Mouse (Mus musculus): ENCODE measurements around the gene Kitl.

Gene Kitl

GRCm38 (mm10) chr10:100030385-100030784 lies 15.0 kb downstream of the Kitl start:
- no peak for DNase-seq

- no peak for DNase-seq
Measured at GRCm38 (mm10) chr10:100030980-100031516, 15.6 kb downstream of the Kitl start.

- DNase-seq = no peak
Measured at GRCm38 (mm10) chr10:100031631-100032030, 16.2 kb downstream of the Kitl start.

- no peak for DNase-seq
Measured at GRCm38 (mm10) chr10:100032566-100032965, 17.1 kb downstream of the Kitl start.

GRCm38 (mm10) chr10:100036021-100036420 lies 20.6 kb downstream of the Kitl start:
- no peak for DNase-seq

GRCm38 (mm10) chr10:100038342-100038898 lies 23.0 kb downstream of the Kitl start:
- no peak for DNase-seq

GRCm38 (mm10) chr10:100038994-100039393 lies 23.6 kb downstream of the Kitl start:
- no peak for DNase-seq

GRCm38 (mm10) chr10:100043748-100044147 lies 28.3 kb downstream of the Kitl start:
- DNase-seq = no peak

- no peak for DNase-seq
Measured at GRCm38 (mm10) chr10:100044153-100044552, 28.7 kb downstream of the Kitl start.

GRCm38 (mm10) chr10:100051146-100051783 lies 35.8 kb downstream of the Kitl start:
- DNase-seq = no peak

- DNase-seq = no peak
Measured at GRCm38 (mm10) chr10:100052404-100052803, 37.0 kb downstream of the Kitl start.

GRCm38 (mm10) chr10:100052911-100053310 lies 37.5 kb downstream of the Kitl start:
- no peak for DNase-seq

- peak in 1 of 2 experiments; percentile 12 for DNase-seq
Measured at GRCm38 (mm10) chr10:100054006-100054405, 38.6 kb downstream of the Kitl start.

GRCm38 (mm10) chr10:100055082-100055481 lies 39.7 kb downstream of the Kitl start:
- no peak for DNase-seq

- DNase-seq = no peak
Measured at GRCm38 (mm10) chr10:100057106-100057623, 41.7 kb downstream of the Kitl start.

GRCm38 (mm10) chr10:100059356-100059755 lies 43.9 kb downstream of the Kitl start:
- DNase-seq = peak; percentile 44 to 55

- no peak for DNase-seq
Measured at GRCm38 (mm10) chr10:100065529-100066301, 50.3 kb downstream of the Kitl start.

- no peak for DNase-seq
Measured at GRCm38 (mm10) chr10:100066374-100066773, 50.9 kb downstream of the Kitl start.

GRCm38 (mm10) chr10:100072641-100073040 lies 57.2 kb downstream of the Kitl start:
- no peak for DNase-seq

GRCm38 (mm10) chr10:100073092-100073491 lies 57.7 kb downstream of the Kitl start:
- DNase-seq = no peak

GRCm38 (mm10) chr10:100101115-100101514 lies 85.7 kb downstream of the Kitl start:
- DNase-seq = no peak

GRCm38 (mm10) chr10:100111209-100111608 lies 95.8 kb downstream of the Kitl start:
- DNase-seq = no peak

GRCm38 (mm10) chr10:100115570-100115969 lies 100.1 kb downstream of the Kitl start:
- no peak for DNase-seq

- DNase-seq = no peak
Measured at GRCm38 (mm10) chr10:100124452-100124851, 109.0 kb downstream of the Kitl start.
